Mouse (Mus musculus) CH12.LX (cell line): ENCODE results near the gene Yap1. TPM values are rescaled to one million over a fixed set of nuclear protein-coding genes. Genes with fewer than 3 reads are reported as not detected.
A peak's percentile ranks its signal among the peaks of the same experiment; 100 is the strongest.

Experiments used
- DNase-seq: peaks from one replicate; pipeline ENCODE4 v3.0.0-alpha.2; 2013; ENCODE audit errors: extremely low read depth
- H3K27ac ChIP-seq: 2 replicates; pipeline ENCODE4 v1.5.1; 2012; ENCODE audit warnings: low read depth, mild to moderate bottlenecking, control low read depth, moderate library complexity; ENCODE audit not compliant: insufficient read depth
- H3K27me3 ChIP-seq: replicated peaks from 2 replicates; pipeline ENCODE3; 2012; ENCODE audit warnings: inconsistent platforms
- H3K36me3 ChIP-seq, 2 experiments: replicated peaks in 1 of 2; 2 replicates each; pipeline versions ENCODE3 to v1.6.1; 2012; ENCODE audit warnings: inconsistent platforms in 1 of 2, low read length in 1 of 2, mild to moderate bottlenecking in 1 of 2, mixed read lengths in 1 of 2, moderate library complexity in 1 of 2; ENCODE audit not compliant: control insufficient read depth in 1 of 2, insufficient read depth in 1 of 2
- H3K4me1 ChIP-seq, 2 experiments: 2 replicates each; pipeline ENCODE4 v1.6.1; 2012; ENCODE audit warnings: inconsistent platforms in 1 of 2, moderate library complexity in 1 of 2; ENCODE audit not compliant: insufficient read depth in 2 of 2, control insufficient read depth in 1 of 2
- H3K4me2 ChIP-seq: 2 replicates; pipeline ENCODE4 v1.6.1; 2012; ENCODE audit warnings: low read depth, mild to moderate bottlenecking, control low read depth; ENCODE audit not compliant: poor library complexity, insufficient read depth, severe bottlenecking
- H3K4me3 ChIP-seq, 3 experiments: fragments of 150-350 bp in 1 of 3; sonication (generic) in 1 of 3; replicated peaks in 1 of 3; 2 replicates each; pipeline versions ENCODE3 to v1.5.1; 2011 to 2012; ENCODE audit warnings: low read depth in 2 of 3, low read length in 2 of 3, mild to moderate bottlenecking in 2 of 3, moderate library complexity in 2 of 3, control low read depth in 1 of 3, improper control_type of control experiment in 1 of 3, inconsistent platforms in 1 of 3, mixed read lengths in 1 of 3; ENCODE audit not compliant: poor library complexity in 1 of 3
- H3K79me2 ChIP-seq: replicated peaks from 2 replicates; pipeline ENCODE4 v1.6.1; 2012; ENCODE audit warnings: mild to moderate bottlenecking, moderate library complexity; ENCODE audit not compliant: control insufficient read depth, poor library complexity, insufficient read depth, severe bottlenecking; ENCODE audit errors: extremely low read depth
- H3K9ac ChIP-seq: 2 replicates; pipeline ENCODE4 v1.6.1; 2012; ENCODE audit warnings: low read depth, mild to moderate bottlenecking, control low read depth, moderate library complexity; ENCODE audit not compliant: insufficient read depth
- H3K9me3 ChIP-seq: replicated peaks from 2 replicates; pipeline ENCODE3; 2012; ENCODE audit warnings: low read length, inconsistent platforms, mixed read lengths
- E2F4 ChIP-seq: IDR thresholded peaks from 2 replicates; pipeline ENCODE4 v1.6.1; 2011; ENCODE audit warnings: low read depth, low read length, improper control_type of control experiment; ENCODE audit not compliant: insufficient replicate concordance
- GABPA ChIP-seq: IDR thresholded peaks from 2 replicates; pipeline ENCODE4 v1.6.1; 2012; ENCODE audit warnings: low read depth, low read length, improper control_type of control experiment, inconsistent platforms; ENCODE audit not compliant: insufficient replicate concordance
- IRF4 ChIP-seq: IDR thresholded peaks from 2 replicates; pipeline ENCODE4 v1.6.1; 2014; ENCODE audit warnings: low read depth, mild to moderate bottlenecking, inconsistent platforms, low read length, improper control_type of control experiment
- JUN ChIP-seq: IDR thresholded peaks from 2 replicates; pipeline ENCODE4 v1.6.1; 2011; ENCODE audit warnings: low read depth, mild to moderate bottlenecking, low read length, improper control_type of control experiment, moderate library complexity; ENCODE audit not compliant: insufficient read depth
- MAFK ChIP-seq: IDR thresholded peaks from 2 replicates; pipeline ENCODE4 v1.6.1; 2011; ENCODE audit warnings: low read length, improper control_type of control experiment; ENCODE audit not compliant: insufficient replicate concordance
- MYC ChIP-seq: IDR thresholded peaks from 2 replicates; pipeline ENCODE4 v1.6.1; 2011; ENCODE audit warnings: low read depth, mild to moderate bottlenecking, improper control_type of control experiment, low read length
- NRF1 ChIP-seq: IDR thresholded peaks from 2 replicates; pipeline ENCODE4 v1.6.1; 2014; ENCODE audit warnings: low read depth, mild to moderate bottlenecking, inconsistent platforms, low read length, improper control_type of control experiment, moderate library complexity
- PAX5 ChIP-seq: IDR thresholded peaks from 2 replicates; pipeline ENCODE4 v1.6.1; 2012; ENCODE audit warnings: low read length, inconsistent platforms, mixed read lengths
- SIN3A ChIP-seq: IDR thresholded peaks from 2 replicates; pipeline ENCODE4 v1.6.1; 2012; ENCODE audit warnings: low read length, improper control_type of control experiment, inconsistent platforms
- ZKSCAN1 ChIP-seq: IDR thresholded peaks from 2 replicates; pipeline ENCODE4 v1.6.1; 2012; ENCODE audit warnings: low read depth, inconsistent platforms, low read length, improper control_type of control experiment, borderline replicate concordance
- dilution Hi-C: fragments of 300-500 bp; cut with MboI; formaldehyde crosslinking; loops from 2 replicates; pipeline ENCODE4 v1.14.3; 2020; ENCODE audit warnings: low sequenced_read_pairs; ENCODE audit not compliant: extremely low pct_unique_long_range_greater_than_20kb, extremely low pct_ligation_motif_present
- in situ Hi-C: fragments of 300-500 bp; cut with MboI; formaldehyde crosslinking; loops from 3 replicates; pipeline ENCODE4 v1.14.3; 2019; ENCODE audit warnings: low sequenced_read_pairs, low pct_ligation_motif_present, low pct_unique_long_range_greater_than_20kb, mixed read lengths
- polyA plus RNA-seq: library from polyadenylated mRNA; unstranded; fragments of >175 nt; gene quantifications from 2 replicates; pipeline ENCODE4 v1.2.1, GENCODE M21; 2012; ENCODE audit warnings: low read depth; ENCODE audit not compliant: insufficient read length
- total RNA-seq, 2 experiments: library from RNA; depleted of rRNA; stranded (reverse); fragments of 300-350 nt in 1 of 2; fragments of >200 nt in 1 of 2; gene quantifications; 2 replicates each; pipeline ENCODE4 v1.2.3; 2012 to 2014

The Yap1 gene
- total and polyA plus RNA-seq, 3 experiments, result 0.06 TPM; not detected in 2

- Histone ChIP-seq H3K36me3 (no peaks in the 10 kb centered on the region), H3K27ac (no peak overlapping the region), H3K9ac (no peak overlapping the region), H3K4me2 (no peak overlapping the region), H3K27me3 (no peaks in the 10 kb centered on the region), H3K9me3 (peaks cover 2% of the 10 kb centered on the region), H3K4me1 (0 out of 4 replicates have a peak, but pooled peaks cover 0 to 3% of the 10 kb centered on the region in 2 experiments), H3K79me2 (no peaks in the 10 kb centered on the region), H3K4me3 (no peak overlapping the region)
- dilution Hi-C loops (no loop called here), in situ Hi-C loops (no loop called here)
- TF ChIP-seq MAFK, result peak; percentile 85
- TF ChIP-seq ZKSCAN1, result no peak
- DNase-seq, result no peak
These were observed 76.1 kb downstream of the Yap1 start for GRCm38 (mm10) chr9:7928207-7928793.

GRCm38 (mm10) chr9:7914925-7915324, 89.5 kb downstream of the Yap1 start:
- no peak for DNase-seq
- dilution Hi-C loops, result no loop called here
- TF ChIP-seq PAX5 (no peak), JUN (no peak), MYC (no peak), E2F4 (no peak), SIN3A (no peak), IRF4 (no peak), NRF1 (no peak), GABPA (no peak)
- Histone ChIP-seq H3K27me3 (no peaks in the 10 kb centered on the region), H3K4me2 (no peak overlapping the region), H3K4me3 (no peak overlapping the region), H3K9me3 (no peaks in the 10 kb centered on the region), H3K4me1 (no peaks in the 10 kb centered on the region), H3K36me3 (no peaks in the 10 kb centered on the region), H3K79me2 (no peaks in the 10 kb centered on the region), H3K9ac (no peak overlapping the region), H3K27ac (no peak overlapping the region)
- in situ Hi-C loops, result no loop called here

GRCm38 (mm10) chr9:7914487-7914886, 89.9 kb downstream of the Yap1 start:
- H3K9ac ChIP-seq, result no peak overlapping the region
- H3K4me3 ChIP-seq, result no peak overlapping the region

More at GRCm38 (mm10) chr9:7914487-7914886, 89.9 kb downstream of the Yap1 start:
- Histone ChIP-seq H3K9me3 (no peaks in the 10 kb centered on the region), H3K79me2 (no peaks in the 10 kb centered on the region), H3K4me2 (no peak overlapping the region), H3K27me3 (no peaks in the 10 kb centered on the region), H3K27ac (no peak overlapping the region), H3K36me3 (no peaks in the 10 kb centered on the region), H3K4me1 (no peaks in the 10 kb centered on the region)
- in situ Hi-C loops, result no loop called here
- dilution Hi-C loops, result no loop called here
- DNase-seq, result no peak
- TF ChIP-seq PAX5, result no peak
- TF ChIP-seq, all 38 proteins: peak for 0
